ENCODE assay signal across 19 mouse cellular contexts in genomic region chrX:41587692-41588091, GRCm38 (mm10).
"Had no signal": no experiment of that assay in that cellular context is flagged by ENCODE, and none has a peak within 500 bp of the region (broad histone marks: within the 10 kb centered on the region; RNA-seq: fewer than 3 reads in every experiment).

No protein-coding gene starts in this region.

- ATAC-seq: liver, embryonic 12.5 days; midbrain, embryonic 13.5 days had no signal

- H3K4me2 ChIP-seq: limb, embryonic 13.5 days; liver, embryonic 12.5 days; liver, embryonic 15.5 days; lung, embryonic 15.5 days; midbrain, embryonic 13.5 days; stomach, embryonic 15.5 days had no signal

- H3K9me3 ChIP-seq: limb, embryonic 10.5 days; limb, embryonic 13.5 days; liver, embryonic 12.5 days; liver, embryonic 15.5 days; lung, embryonic 15.5 days; megakaryocyte, embryonic 14.5 days; midbrain, embryonic 10.5 days; midbrain, embryonic 13.5 days; stomach, embryonic 15.5 days had no signal

- H3K9ac ChIP-seq: limb, embryonic 13.5 days; liver, embryonic 12.5 days; liver, embryonic 15.5 days; lung, embryonic 15.5 days; midbrain, embryonic 13.5 days; stomach, embryonic 15.5 days had no signal

- H3K27me3 ChIP-seq: limb, embryonic 13.5 days; liver, embryonic 12.5 days; liver, embryonic 15.5 days; lung, embryonic 15.5 days; midbrain, embryonic 13.5 days; stomach, embryonic 15.5 days had no signal

- H3K4me1 ChIP-seq: limb, embryonic 10.5 days; limb, embryonic 13.5 days; liver, embryonic 12.5 days; liver, embryonic 15.5 days; lung, embryonic 15.5 days; megakaryocyte, embryonic 14.5 days; midbrain, embryonic 10.5 days; midbrain, embryonic 13.5 days; stomach, embryonic 15.5 days had no signal

- H3K4me3 ChIP-seq: limb, embryonic 10.5 days; limb, embryonic 13.5 days; liver, embryonic 12.5 days; liver, embryonic 15.5 days; lung, embryonic 15.5 days; megakaryocyte, embryonic 14.5 days; midbrain, embryonic 10.5 days; midbrain, embryonic 13.5 days; stomach, embryonic 15.5 days had no signal

- H3K27ac ChIP-seq: limb, embryonic 10.5 days; limb, embryonic 13.5 days; liver, embryonic 12.5 days; liver, embryonic 15.5 days; lung, embryonic 15.5 days; midbrain, embryonic 10.5 days; midbrain, embryonic 13.5 days; stomach, embryonic 15.5 days had no signal

- H3K36me3 ChIP-seq: limb, embryonic 10.5 days; limb, embryonic 13.5 days; liver, embryonic 12.5 days; liver, embryonic 15.5 days; lung, embryonic 15.5 days; midbrain, embryonic 10.5 days; midbrain, embryonic 13.5 days; stomach, embryonic 15.5 days had no signal

- DNase-seq: kidney, adult 9 months; kidney, postnatal 14 days; kidney, postnatal 4 days; liver; lung, adult 18-20 months; lung, postnatal 10 days; lung, postnatal 36 days; right cerebral cortex, postnatal 25 days; spleen, adult 18-20 months; thymus, postnatal 25 days had no signal
